Comparison of ENCODE assay signal across 12 mouse cellular contexts in genomic region chr11:85644748-85645060, GRCm38 (mm10).
DNase-seq lines count a peak whose midpoint lies in the region; ATAC-seq and TF ChIP-seq lines count a peak whose summit lies in the region.
"Had no signal": no experiment of that assay in that cellular context is flagged by ENCODE, and none has a peak within 500 bp of the region (broad histone marks: within the 10 kb centered on the region; RNA-seq: fewer than 3 reads in every experiment).

No protein-coding gene starts in this region.

- H3K4me1 ChIP-seq in hindbrain, embryonic 10.5 days (replicated peaks) = peaks cover 53% of the 10 kb centered on the region
- H3K4me1 ChIP-seq in hindbrain, postnatal 0 days (ENCODE audit: insufficient read depth, low read length) = no peaks in the 10 kb centered on the region
- H3K4me1 ChIP-seq in MEL (ENCODE audit: control insufficient read depth in 1 of 2, insufficient read depth in 2 of 2, low read length in 2 of 2) = peaks cover 23 to 37% of the 10 kb centered on the region in 2 experiments
- H3K4me1 ChIP-seq in erythroblast, embryonic 14.5 days (ENCODE audit: control insufficient read depth) = peaks cover 24% of the 10 kb centered on the region

- H3K4me3 ChIP-seq in hindbrain, embryonic 10.5 days = no peak overlapping the region
- H3K4me3 ChIP-seq in hindbrain, postnatal 0 days (ENCODE audit: low read length) = no peak overlapping the region
- H3K4me3 ChIP-seq in MEL (ENCODE audit: control insufficient read depth in 1 of 2, insufficient read depth in 1 of 2, low read depth in 2 of 2, low read length in 2 of 2) = peak overlapping the region; percentile 15 to 71
- H3K4me3 ChIP-seq in erythroblast, embryonic 14.5 days (replicated peaks) = peak overlapping the region; percentile 45

- H3K9ac ChIP-seq in hindbrain, postnatal 0 days (replicated peaks; ENCODE audit: low read length) = no peak overlapping the region
- H3K9ac ChIP-seq in MEL (ENCODE audit: control insufficient read depth, low read depth, low read length, poor library complexity, severe bottlenecking) = peak overlapping the region; percentile 56

- 86% methylated on average over 6 of the region's 6 CpGs for WGBS in hindbrain, embryonic 10.5 days
- WGBS in hindbrain, postnatal 0 days = 85% methylated on average over 6 of the region's 6 CpGs

- H3K9me3 ChIP-seq in hindbrain, embryonic 10.5 days = no peaks in the 10 kb centered on the region
- no peaks in the 10 kb centered on the region for H3K9me3 ChIP-seq in hindbrain, postnatal 0 days (ENCODE audit: low read length)
- H3K9me3 ChIP-seq in MEL (replicated peaks; ENCODE audit: insufficient read depth, low read length) = no peaks in the 10 kb centered on the region
- H3K9me3 ChIP-seq in erythroblast, embryonic 14.5 days (ENCODE audit: control insufficient read depth, low read length) = no peaks in the 10 kb centered on the region

- no peak for TF ChIP-seq CTCF in hindbrain, postnatal 0 days (IDR thresholded peaks at IDR 0.05; ENCODE audit: low read depth)
- TF ChIP-seq CTCF in MEL (IDR thresholded peaks at IDR 0.05 in 2 of 3, conservative IDR thresholded peaks at IDR 0.05 in 1 of 3; ENCODE audit: control insufficient read depth in 1 of 3, insufficient read depth in 1 of 3, low read depth in 2 of 3, low read length in 3 of 3, poor library complexity in 1 of 3, severe bottlenecking in 1 of 3) = no peak

- no peak for DNase-seq in hindbrain, embryonic 10.5 days (ENCODE audit: low spot score)
- DNase-seq in hindbrain, postnatal 0 days (ENCODE audit: low spot score) = no peak
- DNase-seq in MEL (ENCODE audit: low read depth, low spot score) = peak; percentile 89
- no peak for DNase-seq in cerebellum, postnatal 25 days
- no peak for DNase-seq in cerebellum, adult 11 months
- DNase-seq in right cerebral cortex, adult 18-20 months = no peak
- DNase-seq: gastrocnemius, postnatal 14 days; thymus, adult 18-20 months had no signal

- TF ChIP-seq RAD21 in MEL (IDR thresholded peaks at IDR 0.05; ENCODE audit: low read depth, low read length) = no peak

- H3K27me3 ChIP-seq in hindbrain, embryonic 10.5 days (ENCODE audit: insufficient read depth, poor library complexity, severe bottlenecking) = no peaks in the 10 kb centered on the region
- H3K27me3 ChIP-seq in hindbrain, postnatal 0 days (ENCODE audit: insufficient read depth, low read length) = no peaks in the 10 kb centered on the region
- H3K27me3 ChIP-seq in MEL (ENCODE audit: control insufficient read depth in 1 of 2, insufficient read depth in 2 of 2, low read length in 2 of 2) = no peaks in the 10 kb centered on the region
- H3K27me3 ChIP-seq in erythroblast, embryonic 14.5 days (ENCODE audit: control insufficient read depth) = no peaks in the 10 kb centered on the region

- no peaks in the 10 kb centered on the region for H3K36me3 ChIP-seq in hindbrain, embryonic 10.5 days
- H3K36me3 ChIP-seq in hindbrain, postnatal 0 days (ENCODE audit: insufficient read depth, low read length) = no peaks in the 10 kb centered on the region
- H3K36me3 ChIP-seq in MEL (ENCODE audit: control insufficient read depth in 1 of 2, insufficient read depth in 2 of 2, low read length in 2 of 2) = peaks cover 0 to 34% of the 10 kb centered on the region in 2 experiments; a peak in 2 of 4 replicates
- H3K36me3 ChIP-seq in erythroblast, embryonic 14.5 days (ENCODE audit: control insufficient read depth) = no peaks in the 10 kb centered on the region

- H3K4me2 ChIP-seq in hindbrain, postnatal 0 days (ENCODE audit: low read depth, low read length) = no peak overlapping the region

- no peaks in the 10 kb centered on the region for H3K79me2 ChIP-seq in MEL (ENCODE audit: control insufficient read depth, insufficient read depth, low read length, poor library complexity)

- H3K27ac ChIP-seq in hindbrain, embryonic 10.5 days = peak overlapping the region; percentile 31; the same call in 1 of the 2 replicates
- H3K27ac ChIP-seq in hindbrain, postnatal 0 days = no peak overlapping the region
- H3K27ac ChIP-seq in MEL (ENCODE audit: control insufficient read depth, low read depth, low read length) = peak overlapping the region; percentile 86
- H3K27ac ChIP-seq: macrophage had no signal

- no peak; a peak in 1 of 4 replicates for TF ChIP-seq POLR2A in MEL (IDR thresholded peaks at IDR 0.05; ENCODE audit: control insufficient read depth in 1 of 2, insufficient read depth in 1 of 2, low read depth in 1 of 2, low read length in 2 of 2, poor library complexity in 1 of 2)

- no peak for ATAC-seq in hindbrain, postnatal 0 days
- ATAC-seq in megakaryocyte, adult 5-6 weeks (ENCODE audit: poor library complexity, severe bottlenecking) = 0 out of 2 replicates have a peak, but pooled peaks have one; percentile 38
- ATAC-seq: hindbrain, embryonic 16.5 days had no signal

- peak; percentile 41 to 80 for TF ChIP-seq EP300 in MEL (IDR thresholded peaks at IDR 0.05; ENCODE audit: low read depth in 1 of 2, low read length in 2 of 2)

TF ChIP-seq in MEL, 35 proteins besides CTCF, POLR2A, EP300 and RAD21:
- no peak for TF ChIP-seq UBTF (IDR thresholded peaks at IDR 0.05; ENCODE audit: borderline replicate concordance, insufficient read depth, low read depth, low read length)
- no peak for TF ChIP-seq GABPA (IDR thresholded peaks at IDR 0.05; ENCODE audit: low read depth, low read length)
- TF ChIP-seq MYC (IDR thresholded peaks at IDR 0.05; ENCODE audit: low read depth, low read length) = no peak
- peak; percentile 97 for TF ChIP-seq ETS1 (IDR thresholded peaks at IDR 0.05; ENCODE audit: low read depth, low read length)
- no peak for TF ChIP-seq KAT2A (conservative IDR thresholded peaks at IDR 0.05; ENCODE audit: low read depth, low read length)
- no peak for TF ChIP-seq USF1 (IDR thresholded peaks at IDR 0.05; ENCODE audit: low read depth, low read length)
- no peak for TF ChIP-seq POLR2AphosphoS5 (IDR thresholded peaks at IDR 0.05; ENCODE audit: borderline replicate concordance, low read depth, low read length)
- no peak for TF ChIP-seq MEF2A (IDR thresholded peaks at IDR 0.05; ENCODE audit: extremely low read depth, insufficient replicate concordance, low read depth, low read length, poor library complexity, severe bottlenecking)
- peak; percentile 79 for TF ChIP-seq TCF12 (IDR thresholded peaks at IDR 0.05; ENCODE audit: low read depth, low read length)
- 0 out of 2 replicates have a peak, but pooled peaks have one; percentile 10 for TF ChIP-seq NELFE (IDR thresholded peaks at IDR 0.05; ENCODE audit: low read depth, low read length)
- no peak for TF ChIP-seq MAZ (IDR thresholded peaks at IDR 0.05; ENCODE audit: low read depth, low read length)
- no peak for TF ChIP-seq ZKSCAN1 (IDR thresholded peaks at IDR 0.05; ENCODE audit: low read depth, low read length)
- no peak for TF ChIP-seq ZC3H11A (IDR thresholded peaks at IDR 0.05; ENCODE audit: low read depth, low read length)
- no peak; the same call in 1 of the 2 replicates for TF ChIP-seq POLR2AphosphoS2 (IDR thresholded peaks at IDR 0.05; ENCODE audit: low read length)
- TF ChIP-seq ZMIZ1 (IDR thresholded peaks at IDR 0.05; ENCODE audit: low read depth, low read length) = no peak
- TF ChIP-seq TBP (IDR thresholded peaks at IDR 0.05; ENCODE audit: low read depth, low read length) = 0 out of 2 replicates have a peak, but pooled peaks have one; percentile 47
- TF ChIP-seq USF2 (IDR thresholded peaks at IDR 0.05; ENCODE audit: borderline replicate concordance in 1 of 2, insufficient read depth in 1 of 2, low read depth in 1 of 2, low read length in 2 of 2) = no peak
- TF ChIP-seq SMC3 (IDR thresholded peaks at IDR 0.05; ENCODE audit: low read depth, low read length) = no peak
- no peak for TF ChIP-seq JUND (IDR thresholded peaks at IDR 0.05; ENCODE audit: low read depth, low read length)
- TF ChIP-seq SIN3A (IDR thresholded peaks at IDR 0.05; ENCODE audit: low read length) = 0 out of 2 replicates have a peak, but pooled peaks have one; percentile 22
- 0 out of 2 replicates have a peak, but pooled peaks have one; percentile 0 for TF ChIP-seq MXI1 (IDR thresholded peaks at IDR 0.05; ENCODE audit: low read depth, low read length)
- TF ChIP-seq RCOR1 (IDR thresholded peaks at IDR 0.05; ENCODE audit: low read depth, low read length) = no peak; the same call in 1 of the 2 replicates
- no peak for TF ChIP-seq NRF1 (IDR thresholded peaks at IDR 0.05; ENCODE audit: insufficient read depth, low read depth, low read length, poor library complexity, severe bottlenecking)
- TF ChIP-seq TAL1 (IDR thresholded peaks at IDR 0.05; ENCODE audit: low read length) = peak; percentile 43
- no peak for TF ChIP-seq ZNF384 (IDR thresholded peaks at IDR 0.05; ENCODE audit: low read depth, low read length)
- peak; percentile 71 for TF ChIP-seq ELF1 (IDR thresholded peaks at IDR 0.05; ENCODE audit: low read depth, low read length)
- no peak for TF ChIP-seq MAFK (IDR thresholded peaks at IDR 0.05; ENCODE audit: borderline replicate concordance, low read depth, low read length)
- peak; percentile 37 for TF ChIP-seq BHLHE40 (IDR thresholded peaks at IDR 0.05; ENCODE audit: borderline replicate concordance, low read depth, low read length)
- no peak for TF ChIP-seq CHD2 (IDR thresholded peaks at IDR 0.05; ENCODE audit: low read length)
- no peak for TF ChIP-seq E2F4 (IDR thresholded peaks at IDR 0.05; ENCODE audit: borderline replicate concordance, low read depth, low read length)
- no peak for TF ChIP-seq CHD1 (IDR thresholded peaks at IDR 0.05; ENCODE audit: low read depth, low read length)
- no peak for TF ChIP-seq HCFC1 (IDR thresholded peaks at IDR 0.05; ENCODE audit: low read depth, low read length)
- TF ChIP-seq MAX (IDR thresholded peaks at IDR 0.05; ENCODE audit: low read length) = no peak
- TF ChIP-seq MYB (IDR thresholded peaks at IDR 0.05; ENCODE audit: low read depth, low read length) = no peak
- peak; percentile 90 for TF ChIP-seq GATA1 (IDR thresholded peaks at IDR 0.05; ENCODE audit: low read depth, low read length)
TF ChIP-seq in MEL: peak in this region for 10.

Comparison
In these comparisons a context has a peak if more than half of its experiments do, and no peak if none do; other contexts are left out.
1. H3K4me3 ChIP-seq: peak in MEL (2 of 2) and erythroblast, embryonic 14.5 days (single experiment); none in hindbrain, embryonic 10.5 days (single experiment) and hindbrain, postnatal 0 days (single experiment).